Mouse (Mus musculus) heart, postnatal 14 days (tissue): ENCODE measurements around the gene Kctd18. TPM values are rescaled to one million over a fixed set of nuclear protein-coding genes. Genes with fewer than 3 reads are reported as not detected.
"Not testable (repeated sequence)": the region's sequence is repeated elsewhere in the genome, so short reads cannot be mapped to it uniquely, and the experiment has no call there.

Experiments
- DNase-seq, 2 experiments: peaks; one replicate each; pipeline ENCODE4 v3.0.0; 2021 to 2022
- intact Hi-C: fragments of 180-260 bp; cut with DNase I; formaldehyde crosslinking; loops from one replicate; pipeline ENCODE4 v1.15.1; 2025
- long read RNA-seq, 2 experiments: library from polyadenylated mRNA; stranded (forward); transcript quantifications; one replicate each; pipeline ENCODE4 v2.0.0; 2021
- total RNA-seq, 2 experiments: library from RNA; stranded (reverse); gene quantifications; 2 replicates each; pipeline ENCODE4 v1.2.3; 2021

Gene Kctd18
- 1 to 10 TPM; 6.4 to 7.2 TPM for total RNA-seq
- long read RNA-seq, experiment 1, full-length matches to known transcripts = 6 of 13 reads
- long read RNA-seq, experiment 1, partial matches to known transcripts = 0 of 13 reads
- long read RNA-seq, experiment 1, other reads (novel, unspliced or antisense) = 7 of 13 reads
- long read RNA-seq, experiment 2, partial matches to known transcripts = 2 of 10 reads
- long read RNA-seq, experiment 2, other reads (novel, unspliced or antisense) = 3 of 10 reads

DNA sequence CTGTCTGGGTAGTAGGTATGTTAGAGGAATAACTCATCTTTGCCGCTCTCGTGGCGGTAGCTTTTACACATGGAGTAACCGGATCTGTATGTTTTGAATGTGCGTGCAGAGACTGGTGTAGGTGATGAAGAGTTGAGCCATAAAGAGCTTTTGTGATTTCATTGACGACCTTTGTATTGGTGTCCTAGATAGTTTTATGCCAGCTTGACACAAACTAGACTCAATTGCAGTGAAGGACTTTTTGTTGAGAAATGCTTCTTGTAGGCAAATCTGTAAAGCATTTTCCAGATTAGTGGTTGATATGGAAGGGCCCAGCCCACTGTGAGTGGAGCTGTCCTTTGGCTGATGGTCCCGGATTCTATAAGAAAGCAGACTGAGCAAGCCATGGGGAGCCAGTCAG is at the start of gene Kctd18:
Gene Kctd18, minus strand, starts transcription at position 101 of the 400 bp plus-strand sequence.
- intact Hi-C loops = no loop called here
- no peak for DNase-seq

DNA sequence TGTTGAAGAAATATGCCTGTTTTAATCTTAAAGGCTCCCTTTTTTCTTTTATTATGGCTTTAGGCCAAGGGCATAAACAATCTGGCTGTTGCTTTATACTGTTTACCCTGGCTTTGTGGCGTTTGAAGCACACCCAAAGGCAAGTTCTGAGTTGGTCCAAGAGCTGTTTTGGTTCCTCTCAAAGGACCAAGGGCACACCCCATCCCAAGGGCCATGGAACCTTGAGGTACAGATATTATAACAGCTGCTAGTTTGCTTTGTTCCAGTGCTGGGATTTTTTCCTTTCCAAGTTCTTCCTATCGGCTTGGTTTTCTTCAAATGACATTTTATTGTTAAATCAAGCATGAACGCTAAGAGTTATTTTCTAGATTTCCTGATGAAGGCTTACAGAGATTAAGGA is 46.9 kb upstream of the Kctd18 start:
- peak; percentile 10 to 18 for DNase-seq
- intact Hi-C loops = no loop called here

DNA sequence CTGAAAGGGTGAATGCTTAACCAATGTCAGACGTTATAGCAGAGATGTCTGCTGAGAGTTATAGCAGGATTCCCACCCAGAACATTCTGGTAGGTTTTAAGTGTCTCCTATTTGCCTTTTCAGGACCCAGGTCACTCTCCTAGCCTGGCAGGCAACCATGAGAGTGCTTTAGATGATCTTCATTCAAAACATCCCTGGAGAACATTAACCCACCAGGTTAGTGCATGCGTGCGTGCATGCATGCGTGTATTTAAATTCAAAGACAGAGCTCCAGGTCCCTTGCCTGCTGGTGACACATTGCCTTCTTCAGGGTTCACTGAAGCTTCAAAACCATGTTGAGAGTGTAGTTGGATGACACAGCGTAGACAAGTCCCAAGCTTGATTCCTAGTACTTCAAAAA is 46.4 kb upstream of the Kctd18 start:
- DNase-seq = no peak
- intact Hi-C loops = no loop called here

DNA sequence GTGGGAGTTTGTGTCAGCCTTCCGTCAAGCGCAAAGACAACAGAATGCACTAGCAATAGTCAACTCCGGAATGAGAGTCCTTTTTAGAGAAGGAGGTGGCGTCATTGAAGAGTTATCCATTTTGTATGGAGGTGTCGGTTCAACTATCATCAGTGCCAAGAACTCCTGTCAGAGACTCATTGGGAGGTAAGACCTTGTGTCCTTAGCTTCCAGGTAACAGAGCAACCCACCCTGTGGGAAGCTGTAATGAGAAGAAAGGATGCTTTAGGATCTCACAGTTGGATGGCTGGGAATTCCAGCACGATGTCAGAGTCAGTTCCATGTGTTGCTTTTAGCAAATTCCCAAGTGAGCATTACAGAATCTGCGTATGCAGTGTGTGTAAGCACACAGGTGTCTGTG is 43.4 kb upstream of the Kctd18 start:
- DNase-seq = no peak
- intact Hi-C loops = no loop called here

DNA sequence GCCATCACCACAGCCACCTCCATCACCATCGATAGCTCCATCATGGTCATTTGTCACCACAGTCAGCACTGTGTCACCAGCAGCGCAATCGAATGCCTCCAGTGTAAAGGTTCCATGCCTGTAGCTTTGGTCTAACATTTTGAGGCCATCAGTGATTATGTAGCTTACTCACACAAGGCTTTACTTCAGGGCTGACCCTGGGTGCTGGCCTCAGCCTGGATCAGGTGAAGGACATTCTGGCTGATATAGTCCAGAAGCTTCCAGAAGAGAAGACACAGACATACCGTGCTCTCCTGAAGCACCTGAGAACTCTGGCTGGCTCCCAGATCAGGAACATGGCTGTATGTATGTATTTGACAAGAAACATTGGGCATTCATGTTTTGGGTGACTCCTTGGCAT is 40.1 kb upstream of the Kctd18 start:
- no peak for DNase-seq
- intact Hi-C loops = no loop called here

DNA sequence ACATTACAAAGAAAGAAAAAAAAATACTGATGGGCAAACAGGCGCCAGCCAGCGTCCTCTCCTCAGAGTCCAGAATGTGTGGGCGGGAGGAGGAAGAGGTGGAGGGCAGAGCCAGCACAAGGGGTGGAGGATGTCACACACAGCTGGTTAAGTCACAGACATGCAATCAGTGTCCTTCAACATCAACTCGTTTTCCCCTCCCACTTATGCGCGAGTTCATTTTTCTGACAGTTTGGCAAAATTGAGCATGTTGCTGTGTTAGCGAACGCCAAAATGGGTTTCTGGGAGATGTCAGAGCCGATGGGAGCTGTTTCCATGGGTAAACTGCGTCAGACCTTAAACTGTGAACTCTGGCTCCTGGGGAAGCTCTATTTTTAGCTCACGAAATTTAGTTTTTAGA is 38.2 kb upstream of the Kctd18 start:
- intact Hi-C loops = no loop called here
- peak; percentile 5 to 16 for DNase-seq

DNA sequence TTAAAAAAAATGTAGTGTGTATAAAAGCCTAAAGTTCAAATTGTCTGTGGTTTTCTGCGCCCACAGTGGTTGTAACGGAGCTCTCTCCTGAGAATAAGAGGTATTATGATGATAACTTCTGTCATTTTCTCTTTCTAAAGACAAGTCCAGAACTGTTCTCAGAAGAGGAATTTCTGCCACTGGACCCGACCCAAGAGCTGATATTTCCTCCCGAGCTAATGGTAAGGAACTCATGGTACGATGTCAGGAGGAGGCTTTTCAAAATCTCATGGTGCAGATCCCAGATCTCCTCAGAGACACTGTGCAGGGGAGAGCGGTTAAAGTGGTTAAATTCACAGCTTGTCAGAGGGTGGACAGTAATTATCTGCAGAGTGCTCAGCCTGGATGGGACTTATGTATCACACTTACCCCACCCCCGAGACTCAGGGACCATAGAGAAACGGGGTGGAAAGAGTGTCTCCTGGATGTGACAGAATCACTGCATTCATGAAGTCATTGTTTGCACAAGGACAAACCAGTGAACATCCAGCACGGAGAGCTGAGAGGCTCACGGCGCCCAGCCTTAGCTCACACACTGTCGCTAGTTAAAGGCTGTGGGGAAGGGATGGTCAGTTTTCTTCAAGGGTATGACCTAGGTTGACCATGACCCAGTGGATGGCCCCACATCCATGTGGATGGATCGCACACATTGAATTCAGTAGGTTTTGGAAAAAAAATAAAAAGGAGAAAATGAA is 37.5 kb upstream of the Kctd18 start:
- DNase-seq = no peak
- intact Hi-C loops = no loop called here

DNA sequence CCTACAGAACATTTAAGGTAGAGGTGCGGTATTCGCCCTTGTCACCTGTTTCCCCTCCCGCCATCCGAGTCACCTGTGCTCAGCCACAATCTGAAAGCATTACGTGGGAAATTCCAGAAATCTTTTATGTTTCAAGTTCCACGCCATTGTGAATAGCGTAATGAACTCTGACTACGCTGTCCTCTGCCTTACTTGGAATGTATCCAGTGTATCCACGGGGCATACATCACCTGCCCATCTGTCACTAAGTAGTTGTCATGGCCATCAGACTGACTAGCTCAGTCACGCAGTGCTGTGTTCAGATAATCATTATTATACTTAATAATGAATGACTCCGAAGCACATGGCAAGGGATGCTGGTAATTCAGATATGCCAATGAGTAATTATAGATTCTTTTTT is 36.8 kb upstream of the Kctd18 start:
- no peak for DNase-seq
- intact Hi-C loops = no loop called here

DNA sequence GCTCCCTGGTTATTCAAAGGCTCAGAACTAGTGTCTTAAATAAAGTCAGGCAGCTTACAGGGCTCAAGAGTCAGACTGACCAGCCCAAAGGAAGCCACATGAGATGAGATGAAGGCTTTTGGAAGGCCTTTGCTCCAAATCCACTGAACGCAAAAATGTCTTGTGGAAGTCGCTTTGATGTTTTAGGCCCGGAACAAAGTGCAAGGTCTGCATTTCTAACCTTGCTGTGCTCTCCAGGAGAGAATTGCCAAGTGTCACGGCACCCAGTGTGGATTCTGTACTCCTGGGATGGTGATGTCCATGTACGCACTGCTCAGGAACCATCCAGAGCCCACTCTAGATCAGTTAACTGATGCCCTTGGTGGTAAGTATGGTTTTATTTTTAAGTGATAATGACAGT is 30.4 kb upstream of the Kctd18 start:
- intact Hi-C loops = no loop called here
- DNase-seq = no peak

DNA sequence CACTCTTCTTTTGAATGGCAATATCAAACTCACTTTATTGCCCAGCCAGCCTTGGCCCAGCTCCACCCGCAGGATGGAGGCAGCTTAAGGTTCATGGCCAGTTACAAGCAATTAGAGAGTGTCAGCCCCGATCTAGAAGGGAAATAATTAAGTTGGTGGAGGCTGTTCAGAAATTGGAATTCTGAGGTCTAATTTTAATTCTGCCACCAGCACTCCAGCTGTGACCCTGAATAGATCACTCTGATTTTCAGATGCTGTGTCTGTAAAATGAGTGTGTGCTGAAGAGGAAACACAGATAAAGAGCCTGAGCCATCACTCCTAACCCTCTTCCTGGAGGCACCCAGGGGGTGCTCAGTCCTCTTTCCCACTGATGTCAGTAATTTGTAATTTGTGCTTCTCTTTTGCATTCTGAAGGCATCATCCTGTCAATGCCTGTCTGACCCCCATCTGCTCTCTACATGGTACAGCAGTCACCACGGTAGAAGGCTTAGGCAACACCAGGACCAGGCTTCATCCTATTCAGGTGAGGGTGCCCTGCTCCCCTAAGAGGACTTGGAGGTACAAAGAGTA is 28.1 kb upstream of the Kctd18 start:
- no peak for DNase-seq
- intact Hi-C loops = no loop called here

DNA sequence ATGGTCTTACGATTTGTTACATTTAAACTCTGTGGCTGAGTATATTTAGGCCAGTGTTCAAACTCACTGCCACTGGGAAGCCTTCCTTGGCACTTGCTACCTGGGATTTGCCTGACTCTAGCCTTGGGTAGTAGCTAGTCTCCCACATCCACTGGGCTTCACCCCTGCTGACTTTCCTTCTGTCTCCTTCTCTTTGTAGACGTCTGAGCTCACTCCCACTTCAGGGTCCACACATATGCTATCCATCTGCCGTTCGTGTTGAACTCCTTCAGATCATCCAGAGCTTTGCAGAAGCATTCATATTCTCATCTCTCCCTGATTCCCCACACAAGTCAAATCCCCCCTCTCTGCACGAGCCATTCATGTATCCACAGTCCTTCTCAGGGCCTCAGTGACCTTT is 26.8 kb upstream of the Kctd18 start:
- intact Hi-C loops = no loop called here
- DNase-seq = no peak

DNA sequence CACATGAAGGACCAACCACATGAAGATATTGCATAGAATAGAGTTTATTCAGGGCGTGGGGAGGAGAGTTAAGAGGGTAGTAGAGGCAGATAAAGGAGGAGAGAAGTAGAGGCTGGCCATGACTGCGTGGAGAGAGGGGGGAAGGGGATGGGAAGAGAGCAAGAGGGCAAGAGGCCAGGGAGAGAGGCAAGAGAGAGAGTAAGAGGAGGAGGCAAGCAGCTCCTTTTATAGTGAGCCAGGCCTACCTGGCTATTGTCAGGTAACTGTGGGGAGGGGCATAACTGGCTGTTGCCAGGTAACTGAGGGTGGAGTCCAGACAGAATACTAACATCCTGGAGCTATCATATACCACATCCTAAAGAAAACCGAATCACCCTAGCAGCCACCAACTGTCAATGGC is 26.3 kb upstream of the Kctd18 start:
- no peak for DNase-seq
- intact Hi-C loops = no loop called here

DNA sequence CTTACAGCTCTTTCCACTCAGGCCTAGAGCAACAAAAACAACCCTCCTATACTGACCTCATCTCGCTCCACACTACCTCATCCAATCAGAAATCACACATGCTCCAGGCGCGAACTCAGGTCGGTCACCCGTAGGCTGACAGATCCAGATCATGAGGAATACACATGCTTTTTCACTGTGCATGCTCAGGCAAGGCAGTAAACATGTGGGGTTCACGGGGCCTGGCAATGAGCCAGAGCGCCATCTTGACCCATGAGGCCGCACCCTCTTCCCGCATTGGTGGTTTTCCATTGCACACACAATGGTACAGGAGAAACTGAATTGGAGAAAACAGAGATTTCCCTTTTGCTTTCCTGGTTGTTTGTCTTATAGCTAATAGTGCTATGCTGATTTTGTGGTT is 18.6 kb upstream of the Kctd18 start:
- DNase-seq, intact Hi-C loops: not testable (repeated sequence)

DNA sequence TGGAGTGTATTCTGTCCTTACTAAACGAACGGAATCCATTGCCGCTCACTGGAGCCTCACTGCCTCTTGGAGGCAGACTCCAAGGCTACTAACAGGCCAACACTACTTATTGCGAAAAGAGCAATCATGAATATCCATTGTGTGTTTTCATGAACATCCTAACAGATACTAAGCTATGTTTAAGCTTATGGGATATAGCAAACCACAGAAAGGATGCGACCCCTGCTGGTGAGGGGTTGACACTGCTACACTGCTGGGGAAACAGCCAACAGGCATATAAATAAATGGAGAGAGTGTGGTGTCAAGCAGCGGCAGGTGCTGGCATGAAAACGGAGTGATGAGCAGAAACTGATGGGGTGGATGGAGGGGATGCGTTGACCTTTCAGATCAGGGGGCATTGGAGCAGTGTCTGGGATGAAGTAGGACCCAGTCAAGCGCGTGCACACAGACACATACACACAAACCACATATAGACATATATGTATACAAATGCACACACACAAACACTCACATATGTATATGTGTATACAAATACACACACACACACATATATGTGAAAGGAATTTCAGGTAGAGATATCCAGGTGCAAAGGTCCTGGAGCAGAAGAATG is 12.5 kb upstream of the Kctd18 start:
- intact Hi-C loops = loop anchor here (5.0 kb wide), 1 partner anchor 604 kb away; no protein-coding TSS in a partner anchor
- DNase-seq = peak; percentile 53 to 68

DNA sequence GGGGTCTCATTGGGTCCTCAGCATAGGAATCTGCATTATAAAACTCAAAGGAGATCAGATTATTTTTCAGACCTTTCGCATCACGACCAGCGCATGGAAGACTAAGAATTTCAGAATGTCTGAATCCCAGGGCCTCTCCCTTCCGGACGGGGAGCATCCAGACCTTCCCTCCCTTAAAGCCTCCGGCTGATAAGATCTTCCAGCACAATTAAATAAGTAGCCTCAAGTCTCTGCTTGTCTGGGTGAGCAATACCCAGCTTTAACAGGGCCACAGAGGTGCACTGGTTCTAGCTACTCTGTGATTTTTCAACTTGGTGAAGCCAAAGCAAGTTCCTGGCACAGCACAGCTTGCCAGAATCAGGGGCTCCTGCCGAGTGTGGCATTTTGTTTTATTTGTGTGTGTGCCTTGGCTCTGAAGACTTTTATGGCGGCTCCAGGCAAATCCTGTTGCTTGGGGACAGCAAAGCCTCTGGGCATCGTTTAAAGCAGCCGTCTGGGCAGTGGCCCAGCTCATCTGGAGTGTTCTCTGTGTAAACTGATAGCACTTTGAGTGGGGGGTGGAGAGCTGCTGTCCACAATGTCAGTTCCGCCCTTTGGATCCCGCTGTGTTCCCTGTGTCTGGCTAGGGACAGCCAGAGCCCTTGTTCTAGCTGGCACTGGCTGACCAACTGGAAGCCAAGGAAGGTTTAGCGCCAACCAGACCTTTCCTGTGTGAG is 11.6 kb upstream of the Kctd18 start:
- peak; percentile 80 to 86 for DNase-seq
- intact Hi-C loops = loop anchor here (5.0 kb wide), 1 partner anchor 603 kb away; no protein-coding TSS in a partner anchor

DNA sequence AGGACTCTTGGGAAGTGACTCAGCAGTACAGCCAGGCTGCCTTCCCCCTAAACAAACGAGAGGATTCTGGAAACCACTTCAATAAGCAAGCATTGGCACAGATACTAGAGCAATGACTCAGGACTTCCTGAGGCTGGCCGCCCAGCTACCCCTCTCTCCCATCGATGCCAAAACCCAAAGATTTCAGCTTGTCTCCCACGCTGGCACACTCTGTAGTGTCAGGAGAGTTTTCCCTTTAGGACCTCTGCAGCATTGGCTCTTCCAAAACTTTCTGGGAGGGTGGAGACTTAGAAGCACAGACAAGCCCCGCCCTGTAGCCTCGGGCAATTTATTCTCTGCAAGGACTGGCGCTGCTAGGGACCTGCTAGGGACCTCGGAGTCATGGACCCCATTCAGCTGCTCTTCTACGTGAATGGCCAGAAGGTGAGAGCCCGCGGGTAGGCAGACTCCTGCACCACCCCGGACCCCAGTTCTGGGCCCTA is 10.9 kb upstream of the Kctd18 start, which contains the start of gene Aox1:
Gene Aox1, plus strand, starts transcription at position 296 of the 482 bp plus-strand sequence.
- intact Hi-C loops = loop anchor here (5.0 kb wide), 1 partner anchor 602 kb away; no protein-coding TSS in a partner anchor
- DNase-seq = peak; percentile 56 to 64

DNA sequence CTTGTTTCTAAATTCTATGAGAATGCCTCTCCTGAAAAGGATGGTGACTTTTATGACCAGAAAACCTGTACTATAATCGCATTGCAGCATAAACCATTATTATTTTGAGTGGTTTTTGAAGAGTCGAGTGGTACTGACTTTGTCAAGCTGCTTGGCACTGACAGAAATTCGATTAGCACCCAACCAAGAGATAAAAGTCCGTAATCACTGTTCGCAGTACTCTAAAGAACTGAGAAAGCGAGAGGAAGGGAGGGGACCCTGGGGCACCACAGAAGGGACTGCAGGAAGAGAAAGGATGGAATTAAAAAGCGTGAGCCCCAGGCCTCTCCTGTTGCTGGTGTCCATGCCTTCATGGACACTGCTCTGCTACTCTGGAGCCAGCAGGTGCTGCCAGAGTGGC is 9.0 kb upstream of the Kctd18 start:
- intact Hi-C loops = no loop called here
- no peak for DNase-seq

DNA sequence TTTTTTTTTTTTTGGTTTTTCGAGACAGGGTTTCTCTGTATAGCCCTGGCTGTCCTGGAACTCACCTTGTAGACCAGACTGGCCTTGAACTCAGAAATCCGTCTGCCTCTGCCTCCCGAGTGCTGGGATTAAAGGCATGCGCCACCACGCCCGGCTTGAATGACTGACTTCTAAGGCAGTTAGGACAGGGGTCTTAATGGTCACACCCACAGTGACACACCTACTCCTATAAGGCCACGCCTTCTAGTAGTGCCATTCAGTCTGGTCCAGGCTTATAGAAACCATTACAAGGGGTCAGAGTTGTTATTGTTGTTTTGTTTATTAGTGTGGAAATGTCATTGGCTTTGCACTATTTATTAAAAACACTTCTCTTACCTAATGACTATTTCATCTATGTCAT is 12.4 kb downstream of the Kctd18 start:
- DNase-seq, intact Hi-C loops: not testable (repeated sequence)

DNA sequence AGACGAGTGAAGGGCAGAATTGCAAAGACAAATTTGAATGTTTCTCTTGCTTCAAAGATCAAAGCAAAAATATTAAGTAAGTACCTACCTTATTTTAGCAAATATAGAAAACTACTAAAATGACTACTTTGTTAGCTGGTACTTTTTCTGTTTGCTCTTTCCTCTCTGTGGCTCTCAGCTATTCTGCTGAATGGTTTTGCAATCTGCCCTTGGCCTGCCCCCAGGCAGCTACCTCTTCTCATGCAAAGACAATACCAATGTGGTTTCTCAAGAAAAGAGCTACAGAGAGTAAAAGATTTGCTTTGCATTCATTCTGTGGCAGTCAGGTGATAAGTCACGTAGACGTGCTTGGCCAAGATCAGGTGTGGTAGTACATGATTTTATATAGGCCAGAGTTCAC is 20.6 kb downstream of the Kctd18 start:
- no peak for DNase-seq
- intact Hi-C loops = no loop called here

DNA sequence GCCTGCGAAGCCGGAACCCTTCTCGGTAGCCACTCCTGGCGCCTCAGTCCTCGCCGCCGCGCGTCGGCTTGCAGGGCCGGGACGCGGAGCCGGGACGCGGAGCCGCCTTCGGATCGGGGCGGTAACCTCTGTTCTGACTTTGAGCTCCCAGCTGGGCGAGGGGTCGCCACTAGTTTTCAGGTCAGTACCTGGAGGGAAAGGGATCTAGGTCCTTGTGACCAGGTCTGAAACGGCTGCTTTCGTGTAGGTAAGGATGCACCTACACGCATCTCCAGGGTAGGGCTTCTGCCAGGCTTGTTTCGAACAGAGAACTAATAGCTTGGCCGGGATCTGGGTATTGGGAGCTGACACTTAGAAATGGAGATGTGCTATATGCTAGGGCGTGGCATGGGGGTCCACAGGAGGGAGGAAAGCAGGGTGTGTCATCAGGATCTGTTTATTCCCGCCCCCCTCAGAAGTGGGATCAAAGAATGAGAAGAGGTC is 22.6 kb downstream of the Kctd18 start:
- no peak for DNase-seq
- intact Hi-C loops = no loop called here
